Mouse (Mus musculus) large intestine, adult 2 months (tissue): ENCODE results near the gene Vmn1r40. TPM values are rescaled to one million over a fixed set of nuclear protein-coding genes. Genes with fewer than 3 reads are reported as not detected.

Source experiments
- DNase-seq: peaks from one replicate; pipeline ENCODE4 v3.0.0-alpha.2; 2012; ENCODE audit warnings: low read depth, low spot score
- WGBS: fragments of 180-500 bp; shearing (Covaris S2); methylation state at CpG from one replicate; pipeline ENCODE4 v1.1.7; 2018; 5-methylcytosine and 5-hydroxymethylcytosine counted together
- polyA plus RNA-seq: library from polyadenylated mRNA; depleted of rRNA; stranded (reverse); fragments of >200 nt; gene quantifications from 2 replicates; pipeline ENCODE4 v1.2.3, GENCODE M21; 2012; rRNA removed

The Vmn1r40 gene
- not detected in 2 replicates for polyA plus RNA-seq

- DNase-seq: no peak
- 73% methylated on average over 4 of the region's 4 CpGs for WGBS
These were observed at the start of gene Vmn1r40 for GRCm38 (mm10) chr6:89707240-89707639. Gene Vmn1r40, plus strand, starts transcription at chr6:89707540.

GRCm38 (mm10) chr6:89658342-89658741 lies 49.0 kb upstream of the Vmn1r40 start:
- no peak for DNase-seq
- WGBS: 71% methylated on average over 3 of the region's 3 CpGs

GRCm38 (mm10) chr6:89658931-89659330 lies 48.4 kb upstream of the Vmn1r40 start:
- no peak for DNase-seq
- whole genome bisulfite sequencing: 78% methylated on average over 6 of the region's 6 CpGs

GRCm38 (mm10) chr6:89659692-89660423 lies 47.5 kb upstream of the Vmn1r40 start:
- WGBS: 36% methylated on average over 7 of the region's 7 CpGs

GRCm38 (mm10) chr6:89660490-89660889 lies 46.9 kb upstream of the Vmn1r40 start:
- 74% methylated on average over 1 of the region's 1 CpGs for WGBS
- DNase-seq: no peak

More at GRCm38 (mm10) chr6:89659692-89660423, 47.5 kb upstream of the Vmn1r40 start:
- DNase-seq: no peak

GRCm38 (mm10) chr6:89662521-89662920 lies 44.8 kb upstream of the Vmn1r40 start:
- 89% methylated on average over 3 of the region's 3 CpGs for WGBS
- DNase-seq: no peak

- 78% methylated on average over 8 of the region's 8 CpGs for WGBS
- DNase-seq: no peak
These were observed 42.2 kb upstream of the Vmn1r40 start for GRCm38 (mm10) chr6:89665155-89665554.

- DNase-seq: no peak
- 77% methylated on average over 7 of the region's 7 CpGs for WGBS
These were observed 41.7 kb upstream of the Vmn1r40 start for GRCm38 (mm10) chr6:89665667-89666066.

- DNase-seq: no peak
- WGBS: 84% methylated on average over 3 of the region's 3 CpGs
These were observed 40.4 kb upstream of the Vmn1r40 start for GRCm38 (mm10) chr6:89666976-89667375.

GRCm38 (mm10) chr6:89669556-89669955 lies 37.8 kb upstream of the Vmn1r40 start:
- 85% methylated on average over 6 of the region's 6 CpGs for WGBS
- no peak for DNase-seq

GRCm38 (mm10) chr6:89671431-89671830 lies 35.9 kb upstream of the Vmn1r40 start:
- WGBS: 77% methylated on average over 6 of the region's 6 CpGs
- DNase-seq: no peak

GRCm38 (mm10) chr6:89672641-89673040 lies 34.7 kb upstream of the Vmn1r40 start:
- 86% methylated on average over 7 of the region's 7 CpGs for WGBS
- no peak for DNase-seq

- 82% methylated on average over 11 of the region's 11 CpGs for WGBS
- DNase-seq: no peak
These were observed 34.1 kb upstream of the Vmn1r40 start for GRCm38 (mm10) chr6:89673135-89673780.

GRCm38 (mm10) chr6:89678522-89678921 lies 28.8 kb upstream of the Vmn1r40 start:
- DNase-seq: no peak
- 78% methylated on average over 4 of the region's 4 CpGs for WGBS

GRCm38 (mm10) chr6:89679291-89679835 lies 28.0 kb upstream of the Vmn1r40 start:
- DNase-seq: peak; percentile 29
- 18% methylated on average over 10 of the region's 10 CpGs for WGBS

- DNase-seq: peak; percentile 28
- 11% methylated on average over 8 of the region's 8 CpGs for WGBS
These were observed 27.2 kb upstream of the Vmn1r40 start for GRCm38 (mm10) chr6:89680155-89680554.

- WGBS: 42% methylated on average over 1 of the region's 1 CpGs
- DNase-seq: no peak
These were observed 23.1 kb upstream of the Vmn1r40 start for GRCm38 (mm10) chr6:89684231-89684630.

- WGBS: 82% methylated on average over 1 of the region's 1 CpGs
- DNase-seq: no peak
These were observed 20.2 kb upstream of the Vmn1r40 start for GRCm38 (mm10) chr6:89687100-89687499.

GRCm38 (mm10) chr6:89706624-89707023 lies 716 bp upstream of the Vmn1r40 start:
- 67% methylated on average over 2 of the region's 2 CpGs for WGBS

GRCm38 (mm10) chr6:89718051-89718450 lies 10.7 kb downstream of the Vmn1r40 start:
- DNase-seq: no peak

More at GRCm38 (mm10) chr6:89706624-89707023, 716 bp upstream of the Vmn1r40 start:
- DNase-seq: no peak

GRCm38 (mm10) chr6:89740466-89740865 lies 33.1 kb downstream of the Vmn1r40 start, which contains the start of gene Vmn1r41:
Gene Vmn1r41, plus strand, starts transcription at chr6:89740766.
- DNase-seq: no peak
